Mouse (Mus musculus) ES-Bruce4 (cell line): ENCODE data around the gene Hipk2.

Source experiments
- CTCF ChIP-seq: IDR thresholded peaks from one replicate; pipeline ENCODE4 v1.8.1; 2011; ENCODE audit warnings: low read depth, low read length
- EP300 ChIP-seq: IDR thresholded peaks from 2 replicates; pipeline ENCODE4 v1.6.1; 2011; ENCODE audit warnings: low read depth, low read length; ENCODE audit not compliant: insufficient read depth
- POLR2A ChIP-seq: IDR thresholded peaks from one replicate; pipeline ENCODE4 v1.8.1; 2011; ENCODE audit warnings: low read length; ENCODE audit not compliant: insufficient read depth

GRCm38 (mm10) chr6:38739266-38739665, 136.7 kb downstream of the Hipk2 start:
- no peak for TF ChIP-seq CTCF
- no peak for TF ChIP-seq POLR2A
- no peak for TF ChIP-seq EP300
